Mouse (Mus musculus): ENCODE measurements around the gene Exosc10. TPM values are rescaled to one million over a fixed set of nuclear protein-coding genes. Genes with fewer than 3 reads are reported as not detected.
A peak's percentile ranks its signal among the peaks of the same experiment; 100 is the strongest.

The Exosc10 gene
- polyA plus RNA-seq, 2 experiments: 70.2 to 92.8 TPM

DNA sequence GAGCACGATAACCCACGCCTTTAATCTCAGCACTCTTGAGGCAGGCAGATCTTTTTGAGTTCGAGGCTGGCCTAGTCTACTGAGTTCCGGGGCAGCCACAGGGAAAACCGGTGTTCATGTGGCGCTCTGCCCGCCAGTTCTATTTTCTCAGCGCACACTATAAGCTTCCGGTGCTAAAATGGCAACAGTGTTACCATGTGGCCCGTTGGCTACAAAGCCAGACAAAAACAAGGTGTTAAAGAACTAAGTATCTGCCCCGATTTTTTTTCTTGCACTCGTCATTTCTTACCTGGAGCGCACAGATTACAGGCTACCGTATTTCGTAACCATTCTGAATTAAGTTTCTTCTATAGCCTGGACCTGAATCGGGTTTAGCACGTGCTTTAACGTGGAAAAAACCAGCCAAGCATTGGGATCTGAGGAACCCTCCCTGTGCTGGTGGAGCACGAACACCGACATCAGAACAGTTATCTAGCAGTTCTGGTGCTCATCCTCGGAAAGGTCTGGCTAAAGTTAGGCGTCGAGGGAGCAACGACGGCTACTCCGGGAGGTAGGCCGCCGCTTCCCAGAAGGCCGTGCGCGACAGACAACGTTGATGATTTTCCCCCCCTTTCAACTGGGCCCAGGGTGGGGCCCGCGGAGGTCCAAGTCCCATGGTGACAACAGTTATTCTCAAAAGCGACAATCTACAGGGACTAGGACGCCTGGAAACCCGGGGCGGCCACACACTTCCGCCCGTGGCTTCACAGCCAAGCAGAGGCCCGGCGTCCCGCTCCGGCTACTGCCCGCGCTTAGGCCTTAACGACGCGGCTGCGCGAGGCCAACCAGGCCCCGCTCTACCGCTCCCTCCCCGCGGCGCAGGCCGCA, 67.8 kb downstream of the Exosc10 start:
- no peak for TF ChIP-seq POLR2A (IDR thresholded peaks at IDR 0.05; ENCODE audit: borderline replicate concordance, extremely low read depth, insufficient read depth, insufficient read length)
- ATAC-seq (ENCODE audit: low FRiP score, low read depth) (peak; percentile 35), DNase-seq (ENCODE audit: low spot score) (peak; percentile 60)
- WGBS: 1% methylated on average over 43 of the region's 57 CpGs
- H3K27me3 ChIP-seq (ENCODE audit: control insufficient read depth, insufficient read depth, low read length): no peaks in the 10 kb centered on the region
- peak overlapping the region; percentile 88 for H3K4me2 ChIP-seq (replicated peaks; ENCODE audit: low read depth, low read length, severe bottlenecking)
- peaks cover 42% of the 10 kb centered on the region for H3K36me3 ChIP-seq (ENCODE audit: control insufficient read depth, insufficient read depth, low read length)
- H3K9me3 ChIP-seq (ENCODE audit: control insufficient read depth, low read length): no peaks in the 10 kb centered on the region
- peak overlapping the region; percentile 98 for H3K27ac ChIP-seq (replicated peaks; ENCODE audit: low read depth, low read length)
- peaks cover 13% of the 10 kb centered on the region for H3K4me1 ChIP-seq (ENCODE audit: control insufficient read depth, insufficient read depth, low read length)
- peak overlapping the region; percentile 100 for H3K9ac ChIP-seq (ENCODE audit: low read depth, low read length, severe bottlenecking)
- H3K4me3 ChIP-seq (replicated peaks; ENCODE audit: low read length): peak overlapping the region; percentile 100

DNA sequence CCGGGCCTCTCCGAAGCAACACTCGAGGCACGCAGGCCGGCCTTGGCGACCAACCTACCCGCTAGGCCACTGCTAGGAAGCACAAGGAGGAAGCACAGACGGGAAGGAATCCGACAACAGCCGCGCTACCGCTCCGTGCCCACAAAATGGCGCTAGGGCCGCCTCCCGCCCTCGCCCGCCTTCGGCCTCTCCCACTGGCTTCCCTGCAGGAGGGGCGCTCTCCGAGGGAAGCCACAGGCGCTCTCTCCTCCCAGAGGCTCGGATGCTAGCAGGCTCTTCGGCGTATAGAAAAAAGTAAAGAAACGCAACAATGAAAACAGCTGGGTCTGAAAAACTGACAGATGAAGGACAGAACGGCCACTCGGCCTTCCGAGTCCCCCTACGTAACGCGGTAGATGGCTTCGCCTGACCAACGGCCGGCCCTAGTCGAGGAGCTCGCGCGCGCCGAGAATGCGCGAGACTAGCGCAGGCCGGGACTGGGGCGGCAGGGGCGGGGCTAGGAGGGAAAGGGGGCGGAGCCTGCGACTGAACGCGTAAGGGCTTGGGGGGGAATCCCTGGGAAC, 68.5 kb downstream of the Exosc10 start, which contains the start of gene Tardbp:
Tardbp (minus strand) TSS at position 397 of the 563 bp plus-strand sequence.
- Histone ChIP-seq H3K9me3 (ENCODE audit: control insufficient read depth, low read length) (no peaks in the 10 kb centered on the region), H3K4me1 (ENCODE audit: control insufficient read depth, insufficient read depth, low read length) (peaks cover 13% of the 10 kb centered on the region), H3K4me2 (replicated peaks; ENCODE audit: low read depth, low read length, severe bottlenecking) (peak within 1 kb of the TSS; percentile 88), H3K36me3 (ENCODE audit: control insufficient read depth, insufficient read depth, low read length) (peaks cover 35% of the 10 kb centered on the region), H3K27me3 (ENCODE audit: control insufficient read depth, insufficient read depth, low read length) (no peaks in the 10 kb centered on the region), H3K27ac (replicated peaks; ENCODE audit: low read depth, low read length) (peak within 1 kb of the TSS; percentile 98), H3K4me3 (replicated peaks; ENCODE audit: low read length) (peak within 1 kb of the TSS; percentile 100), H3K9ac (ENCODE audit: low read depth, low read length, severe bottlenecking) (peak within 1 kb of the TSS; percentile 100)
- DNase-seq (ENCODE audit: low spot score): peak; percentile 95
- peak; percentile 90 for TF ChIP-seq POLR2A (IDR thresholded peaks at IDR 0.05; ENCODE audit: borderline replicate concordance, extremely low read depth, insufficient read depth, insufficient read length)
- ATAC-seq (ENCODE audit: low FRiP score, low read depth): peak; percentile 97
- WGBS: 0% methylated on average over 48 of the region's 51 CpGs

DNA sequence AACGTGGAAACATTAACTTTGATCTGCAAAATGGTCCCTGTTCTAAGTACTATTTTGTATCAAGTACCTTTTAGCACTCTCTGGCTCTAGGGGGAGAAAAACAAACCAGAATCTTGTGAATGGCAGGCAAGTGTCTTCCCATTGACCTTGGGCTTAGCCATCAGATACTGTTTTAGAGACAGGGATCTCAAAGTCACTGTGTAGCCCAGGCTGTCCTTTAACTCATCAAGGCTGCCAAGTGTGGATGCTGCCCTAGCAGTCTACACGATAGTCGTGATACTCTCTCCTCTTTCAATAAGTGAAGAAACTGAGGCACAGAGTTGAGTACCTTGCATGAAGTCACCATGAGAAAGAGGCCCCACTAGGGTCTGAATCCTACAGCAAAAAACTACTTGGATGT, 69.0 kb downstream of the Exosc10 start:
- Histone ChIP-seq H3K4me3 (replicated peaks; ENCODE audit: low read length) (peak overlapping the region; percentile 100), H3K27ac (replicated peaks; ENCODE audit: low read depth, low read length) (no peak overlapping the region), H3K9ac (ENCODE audit: low read depth, low read length, severe bottlenecking) (no peak overlapping the region), H3K36me3 (ENCODE audit: control insufficient read depth, insufficient read depth, low read length) (peaks cover 30% of the 10 kb centered on the region), H3K4me2 (replicated peaks; ENCODE audit: low read depth, low read length, severe bottlenecking) (peak overlapping the region; percentile 88), H3K27me3 (ENCODE audit: control insufficient read depth, insufficient read depth, low read length) (no peaks in the 10 kb centered on the region), H3K9me3 (ENCODE audit: control insufficient read depth, low read length) (no peaks in the 10 kb centered on the region), H3K4me1 (ENCODE audit: control insufficient read depth, insufficient read depth, low read length) (peaks cover 13% of the 10 kb centered on the region)
- 60% methylated on average over 3 of the region's 3 CpGs for WGBS
- ATAC-seq (ENCODE audit: low FRiP score, low read depth): no peak; the same call in 1 of the 2 replicates
- no peak for DNase-seq (ENCODE audit: low spot score)
- no peak for TF ChIP-seq POLR2A (IDR thresholded peaks at IDR 0.05; ENCODE audit: borderline replicate concordance, extremely low read depth, insufficient read depth, insufficient read length)

Other genes starting within 250 kb of the Exosc10 start
- gene Ubiad1, start 113.7 kb upstream of the Exosc10 start, polyA plus RNA-seq (2012; rRNA removed): 15.0 and 18.0 TPM in 2 replicates
- gene Ubiad1, start 113.7 kb upstream of the Exosc10 start, polyA plus RNA-seq (2014; fragmentation: Nextera tagmentation; extraction: Ambion mirVana): 14.0 and 18.2 TPM in 2 replicates
- gene Mtor, start 109.8 kb upstream of the Exosc10 start, polyA plus RNA-seq (2012; rRNA removed): 18.0 and 20.3 TPM in 2 replicates
- 18.5 and 21.6 TPM in 2 replicates for gene Mtor, start 109.8 kb upstream of the Exosc10 start, polyA plus RNA-seq (2014; fragmentation: Nextera tagmentation; extraction: Ambion mirVana)
- 1.4 and 2.2 TPM in 2 replicates for gene Angptl7, start 58.0 kb upstream of the Exosc10 start, polyA plus RNA-seq (2012; rRNA removed)
- 1.6 and 1.9 TPM in 2 replicates for gene Angptl7, start 58.0 kb upstream of the Exosc10 start, polyA plus RNA-seq (2014; fragmentation: Nextera tagmentation; extraction: Ambion mirVana)
- gene Srm, start 33.1 kb downstream of the Exosc10 start, polyA plus RNA-seq (2012; rRNA removed): 188 and 215 TPM in 2 replicates
- gene Srm, start 33.1 kb downstream of the Exosc10 start, polyA plus RNA-seq (2014; fragmentation: Nextera tagmentation; extraction: Ambion mirVana): 273 and 284 TPM in 2 replicates
- 1.5 and 2.0 TPM in 2 replicates for gene Masp2, start 44.1 kb downstream of the Exosc10 start, polyA plus RNA-seq (2012; rRNA removed)
- gene Masp2, start 44.1 kb downstream of the Exosc10 start, polyA plus RNA-seq (2014; fragmentation: Nextera tagmentation; extraction: Ambion mirVana): 0.68 TPM in 1 of 2 replicates, not detected in the other
- gene Tardbp, start 68.6 kb downstream of the Exosc10 start, polyA plus RNA-seq (2012; rRNA removed): 674 and 680 TPM in 2 replicates
- 148 and 170 TPM in 2 replicates for gene Tardbp, start 68.6 kb downstream of the Exosc10 start, polyA plus RNA-seq (2014; fragmentation: Nextera tagmentation; extraction: Ambion mirVana)
- gene Gm572, start 84.9 kb downstream of the Exosc10 start, polyA plus RNA-seq (2012; rRNA removed): 0.11 and 0.24 TPM in 2 replicates
- gene Gm572, start 84.9 kb downstream of the Exosc10 start, polyA plus RNA-seq (2014; fragmentation: Nextera tagmentation; extraction: Ambion mirVana): not detected in 2 replicates
- 7.4 and 9.2 TPM in 2 replicates for gene Casz1, start 246.0 kb downstream of the Exosc10 start, polyA plus RNA-seq (2012; rRNA removed)
- 5.2 and 5.5 TPM in 2 replicates for gene Casz1, start 246.0 kb downstream of the Exosc10 start, polyA plus RNA-seq (2014; fragmentation: Nextera tagmentation; extraction: Ambion mirVana)